Mouse (Mus musculus): ENCODE measurements around the gene Sema4d.

DNA sequence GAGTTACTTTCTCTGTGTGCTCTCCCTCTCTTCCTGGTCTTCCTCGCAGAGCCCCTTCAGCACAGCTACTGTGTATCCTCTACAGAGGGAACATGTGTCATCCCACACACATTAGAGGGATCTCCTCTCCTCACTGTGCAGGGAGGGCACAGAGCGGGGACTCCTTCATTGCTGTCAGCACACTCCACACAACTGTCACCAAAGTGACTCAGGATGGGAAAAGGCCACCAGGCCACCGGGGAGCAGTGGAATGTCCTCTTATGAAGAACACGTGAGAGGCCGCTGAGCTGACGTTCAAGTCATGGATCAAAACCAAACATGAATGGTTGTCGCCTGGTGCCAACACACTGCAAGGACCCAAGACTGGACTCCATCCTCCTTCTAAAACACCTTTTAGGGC, 38.0 kb downstream of the Sema4d start:
- no peak for TF ChIP-seq CTCF (conservative IDR thresholded peaks at IDR 0.05; ENCODE audit: low read length)
- no peak for TF ChIP-seq NANOG (IDR thresholded peaks at IDR 0.05; ENCODE audit: borderline replicate concordance, low read length)

All from E14TG2a.4 (cell line).